ENCODE assay signal across 9 mouse cellular contexts in the genomic region with DNA sequence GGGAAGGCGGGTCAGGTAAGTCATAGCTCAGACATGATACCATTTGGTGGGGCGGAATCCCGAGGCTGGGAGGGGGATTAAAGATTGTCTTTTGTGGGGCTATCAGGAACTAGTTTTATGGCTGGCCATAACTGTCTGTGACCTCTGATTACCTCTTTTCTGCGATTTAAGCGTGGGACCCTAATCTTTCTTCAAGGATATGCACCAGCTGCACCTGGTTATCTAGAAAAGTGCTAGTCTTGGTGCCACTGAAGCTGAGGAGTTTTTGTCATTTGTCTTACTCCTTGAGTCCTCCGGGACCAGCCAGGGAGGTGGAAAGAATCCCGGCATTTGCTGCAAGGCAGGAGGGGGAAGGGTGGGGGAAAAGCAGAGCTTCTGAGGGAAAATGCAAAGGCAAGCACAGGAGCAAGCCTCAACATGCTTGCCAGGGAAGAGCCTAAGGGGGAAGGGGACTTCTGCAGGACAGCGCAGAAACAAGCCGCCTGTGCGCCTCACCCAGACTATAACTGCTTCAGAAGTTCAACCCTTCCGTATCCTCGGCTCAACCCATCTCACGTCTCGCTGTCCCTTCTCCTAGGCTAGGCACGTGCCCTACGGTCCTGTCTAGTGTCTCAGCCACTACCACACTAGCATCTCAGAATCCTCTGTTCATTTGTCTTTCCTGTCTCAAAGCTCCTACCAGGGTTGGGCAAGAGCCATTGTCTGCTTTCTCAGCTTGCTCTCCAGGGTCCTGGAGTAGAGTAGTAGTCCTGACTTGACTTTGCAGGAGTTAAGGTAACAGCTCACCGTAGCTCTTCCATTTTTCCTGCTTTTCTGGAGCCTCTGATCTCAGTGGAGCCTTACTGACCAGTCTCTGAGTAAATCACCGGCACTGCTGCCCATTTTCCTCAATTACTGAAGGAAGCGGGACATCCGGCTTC. TPM values are rescaled to one million over a fixed set of nuclear protein-coding genes. Genes with fewer than 3 reads are reported as not detected.
DNase-seq lines count a peak whose midpoint lies in the region; ATAC-seq and TF ChIP-seq lines count a peak whose summit lies in the region.
"Had no signal": no experiment of that assay in that cellular context is flagged by ENCODE, and none has a peak within 500 bp of the region (broad histone marks: within the 10 kb centered on the region; RNA-seq: fewer than 3 reads in every experiment).

No protein-coding gene starts in this region.

- no peak for TF ChIP-seq EP300 in lung, postnatal 0 days (IDR thresholded peaks at IDR 0.05)

- no peak for TF ChIP-seq CTCF in lung, postnatal 0 days (IDR thresholded peaks at IDR 0.05)
- TF ChIP-seq CTCF in intestine, postnatal 0 days (IDR thresholded peaks at IDR 0.05; ENCODE audit: low read depth): no peak
- no peak for TF ChIP-seq CTCF in small intestine, adult 2 months (IDR thresholded peaks at IDR 0.05; ENCODE audit: extremely low read depth, insufficient read length, insufficient replicate concordance, low read depth, low read length)

- TF ChIP-seq POLR2A in small intestine, adult 2 months (IDR thresholded peaks at IDR 0.05; ENCODE audit: low read depth, low read length): no peak

- WGBS in lung, postnatal 0 days: 34% methylated on average over 20 of the region's 20 CpGs
- WGBS in embryonic facial prominence, embryonic 14.5 days: 26% methylated on average over 20 of the region's 20 CpGs
- WGBS in intestine, postnatal 0 days: 17% methylated on average over 20 of the region's 20 CpGs
- 26% methylated on average over 20 of the region's 20 CpGs for WGBS in small intestine, adult 2 months

- no peaks in the 10 kb centered on the region for H3K4me1 ChIP-seq in lung, postnatal 0 days (ENCODE audit: insufficient read depth, low read depth, low read length)
- H3K4me1 ChIP-seq in embryonic facial prominence, embryonic 14.5 days (ENCODE audit: control insufficient read depth, insufficient read depth, low read length): peaks cover 8% of the 10 kb centered on the region; the same call in 1 of the 2 replicates
- peaks cover 4% of the 10 kb centered on the region; the same call in 1 of the 2 replicates for H3K4me1 ChIP-seq in intestine, postnatal 0 days (replicated peaks; ENCODE audit: control insufficient read depth, insufficient read depth, low read length)
- peaks cover 5% of the 10 kb centered on the region; the same call in 1 of the 2 replicates for H3K4me1 ChIP-seq in small intestine, adult 2 months (ENCODE audit: control insufficient read depth, insufficient read depth, insufficient read length, low read length)

- H3K4me2 ChIP-seq in lung, postnatal 0 days (replicated peaks; ENCODE audit: low read depth, low read length): peak overlapping the region; percentile 36
- peak overlapping the region; percentile 40 for H3K4me2 ChIP-seq in embryonic facial prominence, embryonic 14.5 days (ENCODE audit: low read depth, low read length)
- H3K4me2 ChIP-seq in intestine, postnatal 0 days (replicated peaks; ENCODE audit: low read depth): peak overlapping the region; percentile 55

- no peaks in the 10 kb centered on the region for H3K27me3 ChIP-seq in lung, postnatal 0 days (replicated peaks; ENCODE audit: insufficient read depth, low read length)
- no peaks in the 10 kb centered on the region; the same call in 1 of the 2 replicates for H3K27me3 ChIP-seq in embryonic facial prominence, embryonic 14.5 days (replicated peaks; ENCODE audit: control insufficient read depth, insufficient read depth, low read length)
- no peaks in the 10 kb centered on the region for H3K27me3 ChIP-seq in intestine, postnatal 0 days (replicated peaks; ENCODE audit: control insufficient read depth, insufficient read depth, low read length)
- H3K27me3 ChIP-seq in small intestine, adult 2 months (ENCODE audit: control insufficient read depth, insufficient read depth, low read length): no peaks in the 10 kb centered on the region

- no peaks in the 10 kb centered on the region for H3K36me3 ChIP-seq in lung, postnatal 0 days (ENCODE audit: insufficient read depth, low read length)
- H3K36me3 ChIP-seq in embryonic facial prominence, embryonic 14.5 days (ENCODE audit: control insufficient read depth, insufficient read depth, low read length): no peaks in the 10 kb centered on the region
- no peaks in the 10 kb centered on the region for H3K36me3 ChIP-seq in intestine, postnatal 0 days (ENCODE audit: control insufficient read depth, insufficient read depth)
- H3K36me3 ChIP-seq in small intestine, adult 2 months (ENCODE audit: control insufficient read depth, insufficient read depth, low read length): no peaks in the 10 kb centered on the region

- DNase-seq in lung, postnatal 0 days (ENCODE audit: low spot score): peak; percentile 28
- no peak for DNase-seq in lung, postnatal 36 days
- DNase-seq in embryonic facial prominence, embryonic 14.5 days (ENCODE audit: low spot score): peak; percentile 47
- DNase-seq in cerebellum, adult 9-11 months: no peak
- no peak for DNase-seq in spleen, postnatal 10 days (ENCODE audit: low spot score in 2 of 2)
- DNase-seq in gastrocnemius, postnatal 36 days: no peak

- no peak overlapping the region for H3K9ac ChIP-seq in lung, postnatal 0 days (replicated peaks; ENCODE audit: low read depth)
- H3K9ac ChIP-seq in embryonic facial prominence, embryonic 14.5 days (ENCODE audit: low read depth, low read length): peak overlapping the region; percentile 34; the same call in 1 of the 2 replicates
- no peak overlapping the region for H3K9ac ChIP-seq in intestine, postnatal 0 days (ENCODE audit: low read depth, low read length)

- H3K27ac ChIP-seq in lung, postnatal 0 days (ENCODE audit: low read length): no peak overlapping the region
- no peak overlapping the region for H3K27ac ChIP-seq in embryonic facial prominence, embryonic 14.5 days (replicated peaks; ENCODE audit: low read depth, low read length)
- no peak overlapping the region for H3K27ac ChIP-seq in intestine, postnatal 0 days (ENCODE audit: low read depth, low read length)
- no peak overlapping the region for H3K27ac ChIP-seq in small intestine, adult 2 months (ENCODE audit: insufficient read depth, low read depth, low read length)

- ATAC-seq in lung, postnatal 0 days: no peak
- ATAC-seq in embryonic facial prominence, embryonic 14.5 days (ENCODE audit: low read depth): 0 out of 2 replicates have a peak, but pooled peaks have one; percentile 26
- 0 out of 2 replicates have a peak, but pooled peaks have one; percentile 16 for ATAC-seq in intestine, postnatal 0 days

- H3K4me3 ChIP-seq in lung, postnatal 0 days (ENCODE audit: low read depth, low read length): no peak overlapping the region
- no peak overlapping the region for H3K4me3 ChIP-seq in embryonic facial prominence, embryonic 14.5 days (ENCODE audit: low read depth, low read length)
- H3K4me3 ChIP-seq in intestine, postnatal 0 days (ENCODE audit: low read depth, low read length): no peak overlapping the region
- H3K4me3 ChIP-seq in small intestine, adult 2 months (ENCODE audit: low read depth, low read length): peak overlapping the region; percentile 14; the same call in 1 of the 2 replicates
- H3K4me3 ChIP-seq: myocyte had no signal

- no peaks in the 10 kb centered on the region for H3K9me3 ChIP-seq in lung, postnatal 0 days (ENCODE audit: low read length)
- no peaks in the 10 kb centered on the region for H3K9me3 ChIP-seq in embryonic facial prominence, embryonic 14.5 days (ENCODE audit: control insufficient read depth, low read length)
- H3K9me3 ChIP-seq in intestine, postnatal 0 days (ENCODE audit: control insufficient read depth): no peaks in the 10 kb centered on the region

- intact Hi-C loops in gastrocnemius, postnatal 36 days (cut with DNase I): no loop called here

RNA-seq across cellular contexts. Expression of gene Fam161a, which starts 40.6 kb away (rescaled TPM):
- polyA plus RNA-seq in lung, postnatal 0 days (2015; fragmentation: Nextera tagmentation; extraction: Ambion mirVana): 21.2 and 27.9 TPM in 2 replicates
- polyA plus RNA-seq in embryonic facial prominence, embryonic 14.5 days (2014; fragmentation: Nextera tagmentation; extraction: Ambion mirVana): 6.7 and 11.8 TPM in 2 replicates
- polyA plus RNA-seq in intestine, postnatal 0 days (2015; fragmentation: Nextera tagmentation; extraction: Ambion mirVana): 1.9 and 2.8 TPM in 2 replicates
- 0.06 TPM in 1 of 2 replicates, not detected in the other for polyA plus RNA-seq in small intestine, adult 2 months (2012; rRNA removed)
- 1 to 10 TPM; 1.8 to 2.8 TPM for total RNA-seq in gastrocnemius, postnatal 36 days (2021)

RNA-seq across cellular contexts. Expression of gene Cct4, which starts 57.6 kb away (rescaled TPM):
- 140 and 149 TPM in 2 replicates for polyA plus RNA-seq in lung, postnatal 0 days (2015; fragmentation: Nextera tagmentation; extraction: Ambion mirVana)
- polyA plus RNA-seq in embryonic facial prominence, embryonic 14.5 days (2014; fragmentation: Nextera tagmentation; extraction: Ambion mirVana): 267 and 291 TPM in 2 replicates
- polyA plus RNA-seq in intestine, postnatal 0 days (2015; fragmentation: Nextera tagmentation; extraction: Ambion mirVana): 95.3 and 101 TPM in 2 replicates
- 40.9 and 121 TPM in 2 replicates for polyA plus RNA-seq in small intestine, adult 2 months (2012; rRNA removed)
- 10 to 100 TPM; 88.5 to 98.1 TPM for total RNA-seq in gastrocnemius, postnatal 36 days (2021)

Comparison
In these comparisons a context has a peak if more than half of its experiments do, and no peak if none do; other contexts are left out.
1. DNase-seq: peak in lung, postnatal 0 days (single experiment) and embryonic facial prominence, embryonic 14.5 days (single experiment); none in lung, postnatal 36 days (single experiment), cerebellum, adult 9-11 months (single experiment), spleen, postnatal 10 days (0 of 2) and gastrocnemius, postnatal 36 days (0 of 2).
2. Peak in every context shown above with its lines, with median percentiles within 50 percentile points of each other: H3K4me2 ChIP-seq.